Mouse (Mus musculus): ENCODE data around the gene Arl13b.

The Arl13b gene

DNA sequence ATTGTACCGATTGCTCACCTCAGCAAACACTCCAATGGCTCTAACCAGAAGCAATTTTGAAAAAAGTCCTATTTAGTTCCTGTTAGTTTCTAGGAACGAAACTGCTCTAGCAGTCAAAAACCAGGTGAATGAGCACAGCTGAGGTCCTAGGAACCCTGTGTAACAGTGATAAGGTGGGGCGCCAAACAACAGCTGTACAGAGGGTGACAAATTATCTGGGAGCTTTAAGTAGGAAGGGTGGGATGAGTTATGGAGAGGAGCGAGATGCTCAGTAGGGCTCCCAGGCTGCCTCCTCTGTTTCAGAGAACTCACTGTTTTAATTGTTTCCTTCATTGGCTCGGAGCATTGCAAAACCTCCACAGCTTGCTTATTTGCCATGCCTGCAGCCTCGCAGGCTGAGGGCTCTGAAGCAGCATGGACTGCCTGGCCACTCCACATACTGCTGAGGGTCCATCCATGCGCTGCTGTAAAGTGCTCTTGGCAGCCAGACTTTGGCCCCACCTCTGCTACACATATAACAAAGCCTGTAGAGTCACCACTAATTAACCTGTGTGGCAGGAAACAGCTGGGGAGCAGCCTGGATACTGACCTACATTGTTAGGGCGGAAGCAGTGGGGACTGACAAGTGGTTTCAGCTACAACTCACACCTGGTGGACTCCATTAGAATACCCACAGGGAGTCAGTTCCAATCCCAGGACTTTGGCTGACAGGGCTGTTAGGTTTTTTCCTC is 39.4 kb downstream of the Arl13b start:
- Histone ChIP-seq H3K4me1 (replicated peaks; ENCODE audit: low read depth, low read length) (peaks cover 25% of the 10 kb centered on the region), H3K27me3 (ENCODE audit: insufficient read depth, low read length) (no peaks in the 10 kb centered on the region), H3K4me3 (replicated peaks; ENCODE audit: low read length) (no peak overlapping the region), H3K9me3 (ENCODE audit: low read length) (no peaks in the 10 kb centered on the region), H3K36me3 (ENCODE audit: insufficient read depth, low read length) (peaks cover 5% of the 10 kb centered on the region; the same call in 1 of the 2 replicates)
- TF ChIP-seq CTCF (conservative IDR thresholded peaks at IDR 0.05; ENCODE audit: low read length) (no peak), POU5F1 (IDR thresholded peaks at IDR 0.05; ENCODE audit: borderline replicate concordance, low read length) (no peak), NANOG (IDR thresholded peaks at IDR 0.05; ENCODE audit: borderline replicate concordance, low read length) (no peak)

DNA sequence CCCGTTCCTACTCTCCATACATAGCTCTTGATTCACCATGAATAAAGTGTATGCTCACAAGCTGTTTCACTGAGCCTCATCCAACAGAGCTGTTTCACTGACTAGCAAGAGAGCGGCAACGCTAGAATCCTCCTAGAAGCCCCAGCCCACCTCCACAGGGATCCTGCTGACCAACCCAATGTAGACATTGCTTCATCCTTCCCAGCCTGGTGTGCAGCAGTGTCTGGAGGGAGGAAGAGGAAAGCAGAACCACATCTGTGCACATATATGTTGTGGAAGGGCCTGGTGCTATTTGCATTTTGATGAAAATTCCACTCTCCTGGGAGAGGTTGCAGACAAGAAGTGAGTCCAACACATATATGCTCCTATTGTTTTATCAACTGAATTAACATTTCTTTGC is 42.2 kb downstream of the Arl13b start:
- no peaks in the 10 kb centered on the region for H3K27me3 ChIP-seq (ENCODE audit: insufficient read depth, low read length)
- H3K4me1 ChIP-seq (replicated peaks; ENCODE audit: low read depth, low read length) = peaks cover 25% of the 10 kb centered on the region
- H3K4me3 ChIP-seq (replicated peaks; ENCODE audit: low read length) = no peak overlapping the region
- peaks cover 13% of the 10 kb centered on the region for H3K36me3 ChIP-seq (ENCODE audit: insufficient read depth, low read length)
- TF ChIP-seq POU5F1 (IDR thresholded peaks at IDR 0.05; ENCODE audit: borderline replicate concordance, low read length) (no peak), NANOG (IDR thresholded peaks at IDR 0.05; ENCODE audit: borderline replicate concordance, low read length) (no peak), CTCF (conservative IDR thresholded peaks at IDR 0.05; ENCODE audit: low read length) (no peak)
- H3K9me3 ChIP-seq (ENCODE audit: low read length) = no peaks in the 10 kb centered on the region

DNA sequence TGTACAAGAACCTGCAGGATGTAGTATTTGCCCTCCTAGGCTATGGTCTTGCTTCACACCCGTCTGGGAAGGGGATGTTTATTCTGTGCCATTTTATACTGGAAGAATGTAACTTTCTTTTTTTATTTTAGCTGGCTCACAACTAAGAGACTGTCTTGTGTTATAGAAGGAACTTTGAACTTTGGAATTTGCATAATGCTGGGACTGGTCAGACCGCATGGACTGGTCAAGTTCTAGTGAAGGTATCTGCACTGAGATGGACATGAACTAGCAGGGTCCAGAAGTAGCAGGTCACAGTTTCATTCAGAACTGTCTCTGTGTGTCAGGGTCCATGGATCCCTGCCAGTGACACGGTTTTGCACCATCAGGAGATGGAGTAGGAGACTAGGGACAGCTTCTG is 47.0 kb downstream of the Arl13b start:
- H3K36me3 ChIP-seq (ENCODE audit: insufficient read depth, low read length) = peaks cover 22% of the 10 kb centered on the region
- no peak overlapping the region for H3K4me3 ChIP-seq (replicated peaks; ENCODE audit: low read length)
- H3K9me3 ChIP-seq (ENCODE audit: low read length) = no peaks in the 10 kb centered on the region
- no peak for TF ChIP-seq NANOG (IDR thresholded peaks at IDR 0.05; ENCODE audit: borderline replicate concordance, low read length)
- no peak for TF ChIP-seq POU5F1 (IDR thresholded peaks at IDR 0.05; ENCODE audit: borderline replicate concordance, low read length)
- no peak for TF ChIP-seq CTCF (conservative IDR thresholded peaks at IDR 0.05; ENCODE audit: low read length)
- H3K4me1 ChIP-seq (replicated peaks; ENCODE audit: low read depth, low read length) = no peaks in the 10 kb centered on the region
- no peaks in the 10 kb centered on the region for H3K27me3 ChIP-seq (ENCODE audit: insufficient read depth, low read length)

DNA sequence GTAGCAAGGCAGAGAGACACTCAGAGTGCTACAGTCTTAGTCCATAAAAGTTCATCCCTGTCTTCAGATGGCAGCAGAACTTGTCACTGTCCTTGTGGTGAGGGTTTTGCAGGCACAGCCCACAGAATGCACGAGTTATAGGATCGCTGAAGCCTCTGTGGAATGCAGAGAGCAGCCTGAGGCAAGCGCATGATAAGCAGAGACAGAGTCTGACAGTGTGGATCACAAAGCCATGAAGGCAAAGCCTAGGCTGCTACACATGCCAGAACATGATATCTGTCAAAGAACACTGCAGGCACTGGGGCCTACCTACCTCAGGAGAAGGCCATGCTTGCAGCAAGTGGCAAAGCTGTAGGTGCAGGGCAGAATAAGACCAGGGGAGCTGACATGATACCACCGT is 47.4 kb downstream of the Arl13b start:
- Histone ChIP-seq H3K36me3 (ENCODE audit: insufficient read depth, low read length) (peaks cover 22% of the 10 kb centered on the region), H3K4me3 (replicated peaks; ENCODE audit: low read length) (no peak overlapping the region), H3K9me3 (ENCODE audit: low read length) (no peaks in the 10 kb centered on the region), H3K4me1 (replicated peaks; ENCODE audit: low read depth, low read length) (no peaks in the 10 kb centered on the region), H3K27me3 (ENCODE audit: insufficient read depth, low read length) (no peaks in the 10 kb centered on the region)
- no peak for TF ChIP-seq CTCF (conservative IDR thresholded peaks at IDR 0.05; ENCODE audit: low read length)
- TF ChIP-seq NANOG (IDR thresholded peaks at IDR 0.05; ENCODE audit: borderline replicate concordance, low read length) = no peak
- TF ChIP-seq POU5F1 (IDR thresholded peaks at IDR 0.05; ENCODE audit: borderline replicate concordance, low read length) = no peak

DNA sequence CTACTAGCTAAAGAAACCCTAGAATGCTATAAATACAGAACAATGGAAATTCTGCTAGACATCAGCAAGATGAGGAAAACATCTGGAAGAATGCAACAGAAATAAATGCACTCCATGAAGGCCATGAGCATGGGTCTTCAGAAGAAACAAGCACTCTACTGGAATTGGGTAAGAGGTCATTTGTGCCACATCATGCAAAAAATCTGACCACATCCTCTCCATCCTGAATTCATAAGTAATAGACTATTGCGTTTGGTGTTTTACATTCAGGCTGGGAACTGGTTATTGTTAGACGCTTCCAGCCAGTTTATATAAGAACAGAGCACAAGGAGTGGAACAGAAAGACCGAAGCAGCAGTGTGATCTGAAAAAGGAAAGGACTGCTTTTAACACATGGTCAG is 48.0 kb downstream of the Arl13b start:
- Histone ChIP-seq H3K4me3 (replicated peaks; ENCODE audit: low read length) (no peak overlapping the region), H3K27me3 (ENCODE audit: insufficient read depth, low read length) (no peaks in the 10 kb centered on the region), H3K36me3 (ENCODE audit: insufficient read depth, low read length) (peaks cover 22% of the 10 kb centered on the region), H3K9me3 (ENCODE audit: low read length) (no peaks in the 10 kb centered on the region), H3K4me1 (replicated peaks; ENCODE audit: low read depth, low read length) (no peaks in the 10 kb centered on the region)
- TF ChIP-seq CTCF (conservative IDR thresholded peaks at IDR 0.05; ENCODE audit: low read length) = no peak
- no peak for TF ChIP-seq POU5F1 (IDR thresholded peaks at IDR 0.05; ENCODE audit: borderline replicate concordance, low read length)
- TF ChIP-seq NANOG (IDR thresholded peaks at IDR 0.05; ENCODE audit: borderline replicate concordance, low read length) = no peak

DNA sequence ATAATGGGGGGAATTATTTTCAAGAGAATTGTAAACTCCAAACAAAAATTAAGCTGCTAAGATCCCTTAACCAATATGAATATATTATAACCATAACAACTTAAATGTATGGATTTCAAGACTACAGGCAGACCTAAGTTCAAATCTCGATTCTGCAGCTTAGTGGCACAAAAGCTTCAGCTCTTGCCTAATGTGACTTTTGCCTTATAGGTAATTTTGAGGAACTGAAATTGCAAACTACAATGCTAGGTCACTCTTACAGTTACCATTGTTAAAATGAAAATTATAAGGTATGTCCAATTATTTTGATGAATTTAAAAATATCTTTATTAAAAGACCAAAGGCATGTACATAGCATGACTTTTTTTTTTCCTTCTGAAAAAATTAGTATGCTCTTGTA is 50.2 kb downstream of the Arl13b start:
- no peaks in the 10 kb centered on the region for H3K4me1 ChIP-seq (replicated peaks; ENCODE audit: low read depth, low read length)
- H3K27me3 ChIP-seq (ENCODE audit: insufficient read depth, low read length) = no peaks in the 10 kb centered on the region
- TF ChIP-seq POU5F1 (IDR thresholded peaks at IDR 0.05; ENCODE audit: borderline replicate concordance, low read length) = no peak
- no peak for TF ChIP-seq CTCF (conservative IDR thresholded peaks at IDR 0.05; ENCODE audit: low read length)
- TF ChIP-seq NANOG (IDR thresholded peaks at IDR 0.05; ENCODE audit: borderline replicate concordance, low read length) = no peak
- peaks cover 18% of the 10 kb centered on the region for H3K36me3 ChIP-seq (ENCODE audit: insufficient read depth, low read length)
- no peak overlapping the region for H3K4me3 ChIP-seq (replicated peaks; ENCODE audit: low read length)
- peaks cover 12% of the 10 kb centered on the region for H3K9me3 ChIP-seq (ENCODE audit: low read length)

DNA sequence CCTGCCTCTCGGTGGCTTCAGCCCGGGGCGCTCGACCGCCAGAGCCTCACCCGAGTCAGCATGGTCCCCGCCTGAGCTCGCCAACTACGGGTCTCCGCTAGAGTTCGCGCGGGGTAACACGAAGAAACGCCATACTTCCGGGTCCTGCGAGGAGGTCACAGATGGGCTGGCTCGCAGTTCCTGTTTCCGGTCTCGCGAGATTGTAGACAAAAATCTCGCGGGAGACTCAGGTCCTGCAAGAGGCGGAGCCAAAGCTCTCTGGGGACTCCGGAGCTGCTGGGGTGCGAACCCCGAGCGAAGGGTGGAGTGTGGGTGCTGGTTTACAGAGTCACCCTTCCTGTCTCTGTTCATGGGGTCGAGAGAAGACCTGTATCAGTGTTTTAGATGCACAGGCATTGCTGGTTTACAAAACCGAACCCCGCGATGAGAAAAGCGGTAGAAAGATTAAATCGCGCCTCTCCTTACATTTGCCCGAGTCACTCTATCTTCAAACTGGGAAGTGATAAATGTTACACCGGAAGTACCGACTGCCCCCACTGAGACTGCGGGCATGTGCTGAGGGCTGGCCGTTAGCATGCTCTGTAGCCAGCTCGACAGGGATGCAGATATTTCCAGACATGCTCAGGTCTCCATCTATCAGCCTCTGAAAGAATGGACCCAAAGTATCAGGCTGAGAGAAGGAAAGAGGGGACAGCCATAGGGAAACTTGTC is 60.1 kb downstream of the Arl13b start, which contains the start of gene Nsun3:
Gene Nsun3 (minus strand): TSS at position 198 of the 711 bp plus-strand sequence.
- Histone ChIP-seq H3K9me3 (ENCODE audit: low read length) (peaks cover 1% of the 10 kb centered on the region), H3K27me3 (ENCODE audit: insufficient read depth, low read length) (no peaks in the 10 kb centered on the region), H3K4me1 (replicated peaks; ENCODE audit: low read depth, low read length) (peaks cover 14% of the 10 kb centered on the region), H3K36me3 (ENCODE audit: insufficient read depth, low read length) (peaks cover 18% of the 10 kb centered on the region), H3K4me3 (replicated peaks; ENCODE audit: low read length) (peak within 1 kb of the TSS; percentile 91)
- TF ChIP-seq CTCF (conservative IDR thresholded peaks at IDR 0.05; ENCODE audit: low read length) = no peak
- no peak for TF ChIP-seq NANOG (IDR thresholded peaks at IDR 0.05; ENCODE audit: borderline replicate concordance, low read length)
- TF ChIP-seq POU5F1 (IDR thresholded peaks at IDR 0.05; ENCODE audit: borderline replicate concordance, low read length) = no peak

DNA sequence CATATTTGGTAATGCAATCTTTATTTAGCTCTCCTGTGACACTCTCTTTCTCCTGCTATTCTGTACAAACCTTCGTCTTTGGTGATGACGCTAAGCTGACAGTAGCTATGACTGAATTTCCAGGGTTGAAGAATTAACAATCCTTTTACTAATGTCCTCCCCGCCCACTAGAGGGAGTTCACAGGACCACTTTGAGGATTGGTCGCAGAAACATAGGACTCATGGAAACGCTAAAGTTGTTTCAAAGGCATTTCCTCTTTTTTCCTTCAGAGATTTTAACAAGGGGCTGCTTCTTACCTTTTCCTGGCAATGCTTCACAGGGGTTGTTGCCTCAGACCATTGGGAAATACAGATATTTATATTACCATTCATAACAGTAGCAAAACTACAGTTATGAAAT is 64.6 kb downstream of the Arl13b start:
- Histone ChIP-seq H3K4me1 (replicated peaks; ENCODE audit: low read depth, low read length) (peaks cover 13% of the 10 kb centered on the region), H3K27me3 (ENCODE audit: insufficient read depth, low read length) (no peaks in the 10 kb centered on the region), H3K9me3 (ENCODE audit: low read length) (no peaks in the 10 kb centered on the region), H3K4me3 (replicated peaks; ENCODE audit: low read length) (no peak overlapping the region), H3K36me3 (ENCODE audit: insufficient read depth, low read length) (peaks cover 18% of the 10 kb centered on the region)
- TF ChIP-seq CTCF (conservative IDR thresholded peaks at IDR 0.05; ENCODE audit: low read length) = peak; percentile 37
- no peak for TF ChIP-seq POU5F1 (IDR thresholded peaks at IDR 0.05; ENCODE audit: borderline replicate concordance, low read length)
- TF ChIP-seq NANOG (IDR thresholded peaks at IDR 0.05; ENCODE audit: borderline replicate concordance, low read length) = no peak
